Mouse (Mus musculus) heart, postnatal 36 days (tissue): Measurements from ENCODE around the gene Slc16a6. TPM values are rescaled to one million over a fixed set of nuclear protein-coding genes. Genes with fewer than 3 reads are reported as not detected.
"Not testable (repeated sequence)": the region's sequence is repeated elsewhere in the genome, so short reads cannot be mapped to it uniquely, and the experiment has no call there.

Source experiments
- DNase-seq, 2 experiments: peaks; one replicate each; pipeline ENCODE4 v3.0.0; 2021 to 2022
- intact Hi-C: fragments of 180-260 bp; cut with DNase I; formaldehyde crosslinking; loops from one replicate; pipeline ENCODE4 v1.15.1; 2025
- total RNA-seq, 2 experiments: library from RNA; stranded (reverse); gene quantifications; 2 replicates each; pipeline ENCODE4 v1.2.3; 2021

Slc16a6 gene
- 1 to 10 TPM; 5.5 to 7.4 TPM for total RNA-seq

- intact Hi-C loops, result loop anchor here (2.0 kb wide), 1 partner anchor 23 kb away; no protein-coding TSS in a partner anchor
- DNase-seq, result peak; percentile 68 to 76
Measured at GRCm38 (mm10) chr11:109473171-109474085, at the start of gene Slc16a6, which contains the start of gene Arsg. Gene Slc16a6 (minus strand): TSS chr11:109473598. Gene Arsg (plus strand): TSS chr11:109473374.

DNA sequence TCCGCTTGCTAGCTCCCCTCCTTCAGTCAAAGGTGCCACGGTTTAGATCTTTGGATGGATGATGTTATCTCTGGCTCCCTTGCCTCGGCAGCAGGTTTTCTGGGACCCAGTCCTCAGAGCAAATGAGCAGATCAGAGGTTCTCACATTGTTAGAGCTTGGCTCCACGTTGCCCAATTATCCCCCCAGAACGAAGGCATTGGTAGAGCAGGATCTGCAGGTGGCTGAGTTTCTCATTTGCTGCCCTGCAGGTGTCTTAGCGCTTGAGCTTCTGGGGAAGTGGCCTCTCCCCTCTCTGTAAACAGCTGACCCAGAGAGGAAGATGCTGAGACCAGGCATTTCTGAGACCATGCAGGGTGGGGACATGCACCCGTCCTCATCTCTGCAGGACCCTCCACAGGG lies 47.6 kb upstream of the Slc16a6 start:
- intact Hi-C loops, result no loop called here
- no peak for DNase-seq

GRCm38 (mm10) chr11:109517816-109518215 lies 44.4 kb upstream of the Slc16a6 start:
- DNase-seq, result no peak
- intact Hi-C loops, result no loop called here

- intact Hi-C loops, result no loop called here
Measured at GRCm38 (mm10) chr11:109517330-109517729, 43.9 kb upstream of the Slc16a6 start.

GRCm38 (mm10) chr11:109514064-109514612 lies 40.7 kb upstream of the Slc16a6 start:
- no peak for DNase-seq
- intact Hi-C loops, result no loop called here

More at GRCm38 (mm10) chr11:109517330-109517729, 43.9 kb upstream of the Slc16a6 start:
- DNase-seq, result no peak

GRCm38 (mm10) chr11:109512995-109513675 lies 39.7 kb upstream of the Slc16a6 start:
- DNase-seq, result no peak
- intact Hi-C loops, result no loop called here

DNA sequence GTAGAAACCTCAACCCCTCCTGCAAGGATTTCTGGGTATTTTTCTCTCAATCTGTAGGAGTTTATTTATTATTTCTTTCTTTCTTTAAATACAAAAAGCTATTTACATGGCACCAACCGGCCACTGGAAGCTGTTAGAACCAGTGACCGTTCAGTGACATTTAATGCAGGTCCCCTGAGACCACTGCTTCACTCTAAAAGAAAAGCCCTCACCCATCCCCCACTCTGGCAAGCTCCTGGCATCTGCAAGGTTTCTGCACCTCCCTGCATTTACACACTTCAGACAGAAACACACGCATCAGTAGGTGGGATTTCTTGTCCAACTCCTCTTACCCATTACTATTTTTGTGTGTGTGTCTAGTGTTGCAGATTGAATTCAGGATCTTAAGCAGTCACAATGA lies 33.7 kb upstream of the Slc16a6 start:
- DNase-seq, result no peak
- intact Hi-C loops, result no loop called here

- DNase-seq, result no peak
- intact Hi-C loops, result no loop called here
Measured at GRCm38 (mm10) chr11:109505823-109506222, 32.4 kb upstream of the Slc16a6 start.

GRCm38 (mm10) chr11:109504977-109505376 lies 31.6 kb upstream of the Slc16a6 start:
- peak; percentile 18 to 42 for DNase-seq
- intact Hi-C loops, result no loop called here

- intact Hi-C loops, result no loop called here
- peak; percentile 24 to 33 for DNase-seq
Measured at GRCm38 (mm10) chr11:109500206-109500605, 26.8 kb upstream of the Slc16a6 start.

DNA sequence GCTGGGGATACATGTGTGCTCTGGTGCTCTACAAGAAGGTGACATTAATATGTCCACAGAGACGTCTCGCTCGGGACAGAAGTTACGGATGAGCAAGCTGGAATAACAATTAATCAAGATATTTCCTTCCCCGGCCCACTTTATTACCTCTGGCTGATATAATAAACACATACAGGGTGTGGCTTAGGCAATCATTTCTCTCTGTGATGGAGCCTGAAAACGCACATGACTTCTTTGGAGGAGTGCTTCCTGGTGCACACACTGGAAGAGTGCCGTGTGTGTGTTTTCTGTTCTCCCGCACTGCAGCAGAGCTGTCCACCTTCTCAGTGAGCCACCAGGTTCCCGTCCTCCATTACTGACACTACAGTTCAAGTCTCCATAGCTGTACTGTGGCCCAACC lies 24.6 kb upstream of the Slc16a6 start:
- intact Hi-C loops, result loop anchor here (2.0 to 5.0 kb wide), 3 partner anchors 23 to 71 kb away; no protein-coding TSS in a partner anchor

GRCm38 (mm10) chr11:109496996-109497714 lies 23.8 kb upstream of the Slc16a6 start:
- intact Hi-C loops, result loop anchor here (2.0 to 5.0 kb wide), 2 partner anchors 22 to 60 kb away; no protein-coding TSS in a partner anchor
- no peak for DNase-seq

More for the DNA sequence above, 24.6 kb upstream of the Slc16a6 start:
- DNase-seq, result no peak

DNA sequence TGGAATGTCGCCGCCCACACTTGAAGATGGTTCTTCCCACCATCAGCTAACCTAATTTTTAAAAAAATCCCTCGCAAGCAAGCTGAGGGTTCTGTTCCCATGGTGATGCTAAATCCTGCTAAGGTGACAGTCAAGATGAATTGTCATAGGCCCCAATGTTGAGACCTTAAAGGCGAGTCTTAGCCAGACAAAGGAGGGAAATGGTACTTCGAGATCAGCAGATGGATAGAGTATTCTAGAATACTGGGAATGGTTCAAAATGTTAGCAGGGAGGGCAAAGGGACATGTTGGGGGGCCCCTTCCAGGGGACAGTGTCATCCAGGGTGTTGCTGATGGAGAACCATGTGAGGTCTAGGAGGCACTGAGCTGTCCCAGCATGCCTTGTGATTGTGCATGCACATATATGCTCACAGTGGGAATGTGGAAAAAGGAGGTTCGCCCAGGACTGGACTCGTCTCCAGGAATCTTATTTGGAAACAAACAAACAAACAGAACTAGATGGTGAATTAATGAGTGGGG lies 23.1 kb upstream of the Slc16a6 start:
- no peak for DNase-seq
- intact Hi-C loops, result loop anchor here (2.0 to 5.0 kb wide), 2 partner anchors 22 to 61 kb away; no protein-coding TSS in a partner anchor

DNA sequence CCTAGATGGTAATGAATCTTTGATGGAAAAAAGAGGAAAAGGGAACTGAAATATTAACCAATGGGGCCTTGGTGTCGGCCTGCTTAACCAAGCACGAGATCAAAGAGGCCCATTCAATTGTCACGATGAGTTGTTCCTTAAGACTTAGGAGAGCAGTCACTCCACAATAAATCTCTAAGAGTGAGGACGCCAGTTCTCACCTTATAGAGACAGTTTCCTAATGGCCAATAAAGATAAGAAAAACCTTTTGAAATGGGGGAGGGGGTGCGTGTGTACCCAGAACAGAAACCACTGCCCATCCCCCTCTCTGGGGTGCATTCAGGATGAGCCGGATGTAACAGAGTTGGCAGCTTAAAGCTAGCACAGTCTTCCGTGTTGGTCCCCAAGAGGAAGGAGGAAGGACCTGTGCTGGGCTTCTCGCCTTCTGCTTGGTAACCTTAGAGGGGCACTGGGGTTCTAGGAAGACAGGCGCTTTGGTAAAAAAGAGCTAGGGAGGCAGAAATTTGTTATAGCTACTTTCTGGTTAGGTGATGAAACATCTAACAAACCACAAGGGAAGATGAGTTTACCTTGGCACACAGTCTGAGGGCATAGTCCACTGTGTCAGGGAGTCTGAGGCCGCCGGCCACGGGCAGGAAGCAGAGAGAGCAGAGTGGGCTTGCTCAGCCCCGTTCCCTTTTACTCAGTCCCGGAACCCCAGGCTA lies 22.5 kb upstream of the Slc16a6 start:
- no peak for DNase-seq
- intact Hi-C loops, result loop anchor here (2.0 to 5.0 kb wide), 2 partner anchors 21 to 61 kb away; no protein-coding TSS in a partner anchor

GRCm38 (mm10) chr11:109494890-109495770 lies 21.7 kb upstream of the Slc16a6 start:
- intact Hi-C loops, result loop anchor here (5.0 kb wide), 1 partner anchor 62 kb away; no protein-coding TSS in a partner anchor
- DNase-seq, result no peak

GRCm38 (mm10) chr11:109492847-109493464 lies 19.6 kb upstream of the Slc16a6 start:
- DNase-seq, intact Hi-C loops: not testable (repeated sequence)

- intact Hi-C loops, result no loop called here
- DNase-seq, result no peak
Measured at GRCm38 (mm10) chr11:109491844-109492243, 18.4 kb upstream of the Slc16a6 start.

DNA sequence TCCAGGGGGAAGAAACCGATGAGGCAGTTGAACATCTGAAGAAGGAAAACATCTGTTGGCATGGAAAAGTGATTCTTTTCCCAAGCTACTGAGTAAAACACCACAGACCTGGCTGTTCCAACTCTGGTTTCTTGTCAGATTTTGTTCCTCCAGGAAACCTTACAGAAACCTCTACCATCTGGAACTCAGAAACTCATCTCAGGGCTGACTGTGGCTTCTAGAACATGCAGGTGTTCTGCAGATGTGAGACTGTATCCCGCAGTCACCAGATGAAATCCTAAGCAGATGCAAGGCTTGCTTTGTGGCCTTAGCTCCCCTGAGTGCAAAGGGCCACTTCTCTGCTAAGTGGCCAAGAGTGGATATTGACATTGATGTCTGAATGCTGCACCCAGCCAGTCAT lies 16.4 kb upstream of the Slc16a6 start:
- DNase-seq, result no peak
- intact Hi-C loops, result no loop called here
